Mouse (Mus musculus) fibroblast of lung, adult 2 months (primary cell): ENCODE results near the gene Ghitm.

Source experiments
- DNase-seq: peaks from one replicate; pipeline ENCODE4 v3.0.0-alpha.2; 2011; ENCODE audit warnings: low read depth

Gene Ghitm

DNA sequence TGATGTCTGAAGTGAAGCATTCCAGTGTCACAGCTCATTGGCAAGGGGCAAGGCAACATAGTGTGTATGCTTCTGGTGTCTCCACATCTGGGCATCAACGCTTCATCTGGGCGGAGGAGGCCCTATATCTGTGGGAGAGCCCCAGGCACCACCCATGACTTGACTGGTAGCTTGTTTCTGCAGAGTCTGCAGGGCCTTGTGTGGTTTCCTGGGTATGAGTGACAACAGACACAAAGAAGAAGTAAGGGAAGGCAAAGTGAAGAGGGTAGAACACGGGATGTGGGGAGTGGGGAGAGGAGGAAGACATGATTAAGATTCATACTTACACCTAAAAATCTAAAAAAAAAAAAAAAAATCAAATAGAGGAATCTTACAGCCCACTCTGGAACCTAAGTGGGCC, 32.6 kb downstream of the Ghitm start:
- no peak for DNase-seq

- DNase-seq = no peak
These were observed 33.5 kb downstream of the Ghitm start for GRCm38 (mm10) chr14:37101531-37101930.

DNA sequence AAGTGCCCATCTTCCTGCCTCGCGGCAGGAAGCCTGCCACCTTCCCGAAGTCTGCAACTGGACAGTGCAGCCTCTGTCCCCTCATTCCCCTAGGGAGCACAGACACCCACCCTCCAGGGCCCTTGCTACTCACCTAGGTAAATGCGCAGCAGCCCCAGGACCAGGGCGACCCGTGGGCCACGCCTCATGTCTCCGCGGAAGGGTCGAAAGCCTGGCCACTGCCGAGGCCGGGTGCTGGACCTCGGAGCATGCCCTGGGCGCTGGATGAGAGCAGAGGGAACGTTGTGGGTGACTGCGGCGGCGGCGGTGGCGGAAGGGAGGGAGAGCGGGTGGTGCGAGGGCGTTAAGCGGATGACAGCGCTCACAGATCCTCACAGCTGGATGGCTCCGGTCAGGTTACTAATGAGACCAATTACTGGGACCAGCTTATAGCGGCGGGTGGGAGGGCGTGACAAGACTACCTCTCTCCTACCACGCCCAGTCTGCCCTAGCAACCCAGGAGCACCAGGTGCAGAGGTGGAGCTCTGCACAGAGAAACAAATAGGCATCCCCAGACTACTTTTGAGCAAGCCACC, 37.0 kb downstream of the Ghitm start, which contains the start of gene Cdhr1:
Gene Cdhr1 (minus strand): TSS at position 392 of the 575 bp plus-strand sequence.
- DNase-seq = no peak

- no peak for DNase-seq
These were observed 39.5 kb downstream of the Ghitm start for GRCm38 (mm10) chr14:37095556-37095955.

DNA sequence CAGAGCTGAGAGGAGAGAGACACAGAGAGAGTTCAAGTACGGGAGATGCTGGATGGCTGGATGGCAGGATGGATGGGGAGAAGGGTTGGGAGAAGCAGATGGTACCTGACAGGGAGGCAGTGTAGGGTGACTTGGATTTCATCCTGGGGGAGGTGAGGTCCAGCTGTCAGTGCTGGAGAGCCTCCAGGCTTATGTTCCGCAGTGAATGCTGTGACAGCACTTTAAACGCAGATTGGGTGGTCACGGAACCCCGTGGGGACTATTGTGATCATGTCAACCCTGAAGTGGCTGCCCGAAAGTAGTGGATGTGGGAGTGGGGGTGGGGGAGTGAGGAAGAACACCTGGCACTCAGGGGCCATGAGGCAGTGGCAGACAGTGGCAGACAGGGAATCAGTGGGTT, 40.6 kb downstream of the Ghitm start:
- DNase-seq = no peak

DNA sequence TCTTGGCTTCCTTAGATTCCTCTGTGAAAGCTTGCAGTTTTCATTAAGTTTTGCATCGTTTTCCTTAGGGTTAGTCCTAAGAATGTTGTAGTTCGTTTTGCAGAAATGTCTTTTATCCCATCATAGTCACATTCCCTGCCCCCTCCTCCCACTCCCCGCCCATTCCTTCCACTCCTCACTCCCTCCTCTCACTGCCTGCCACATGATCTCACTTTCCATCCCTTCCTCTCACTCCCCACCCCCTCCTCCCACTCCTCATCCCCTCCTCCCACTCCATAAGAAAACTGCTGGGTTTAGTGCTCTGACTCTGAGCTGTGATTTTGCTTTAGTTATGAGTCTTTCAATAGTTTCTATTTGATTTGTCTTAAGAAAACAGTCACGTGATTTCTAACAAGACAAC, 51.3 kb downstream of the Ghitm start:
- no peak for DNase-seq

- no peak for DNase-seq
These were observed 54.3 kb downstream of the Ghitm start for GRCm38 (mm10) chr14:37080724-37081123.
